Mouse (Mus musculus): ENCODE data around the gene Yod1. TPM values are rescaled to one million over a fixed set of nuclear protein-coding genes. Genes with fewer than 3 reads are reported as not detected.

The Yod1 gene
- total RNA-seq, 4 experiments from 2014 or later: 3.1 to 4.5 (median 4.0) TPM

- DNase-seq (ENCODE audit: low spot score): no peak
Observed at GRCm38 (mm10) chr1:130732706-130733658, 15.9 kb downstream of the Yod1 start.

- no peak for DNase-seq (ENCODE audit: low spot score)
Observed at GRCm38 (mm10) chr1:130733671-130734070, 16.5 kb downstream of the Yod1 start.

GRCm38 (mm10) chr1:130734452-130734851 is 17.3 kb downstream of the Yod1 start:
- no peak for DNase-seq (ENCODE audit: low spot score)

- no peak for DNase-seq (ENCODE audit: low spot score)
Observed at GRCm38 (mm10) chr1:130734852-130735251, 17.7 kb downstream of the Yod1 start.

- DNase-seq (ENCODE audit: low spot score): no peak
Observed at GRCm38 (mm10) chr1:130737411-130737881, 20.3 kb downstream of the Yod1 start.

- DNase-seq (ENCODE audit: low spot score): no peak
Observed at GRCm38 (mm10) chr1:130737916-130738315, 20.8 kb downstream of the Yod1 start.

GRCm38 (mm10) chr1:130738551-130739106 is 21.5 kb downstream of the Yod1 start:
- no peak for DNase-seq (ENCODE audit: low spot score)

- no peak for DNase-seq (ENCODE audit: low spot score)
Observed at GRCm38 (mm10) chr1:130739636-130740035, 22.5 kb downstream of the Yod1 start.

GRCm38 (mm10) chr1:130740227-130740648 is 23.1 kb downstream of the Yod1 start:
- no peak for DNase-seq (ENCODE audit: low spot score)

GRCm38 (mm10) chr1:130740781-130741720 is 23.9 kb downstream of the Yod1 start:
- no peak for DNase-seq (ENCODE audit: low spot score)

- no peak for DNase-seq (ENCODE audit: low spot score)
Observed at GRCm38 (mm10) chr1:130742201-130742600, 25.1 kb downstream of the Yod1 start.

- DNase-seq (ENCODE audit: low spot score): no peak
Observed at GRCm38 (mm10) chr1:130743775-130744174, 26.6 kb downstream of the Yod1 start.

GRCm38 (mm10) chr1:130744217-130744616 is 27.1 kb downstream of the Yod1 start:
- DNase-seq (ENCODE audit: low spot score): no peak

GRCm38 (mm10) chr1:130744961-130745360 is 27.8 kb downstream of the Yod1 start:
- DNase-seq (ENCODE audit: low spot score): no peak

- no peak for DNase-seq (ENCODE audit: low spot score)
Observed at GRCm38 (mm10) chr1:130745591-130745990, 28.5 kb downstream of the Yod1 start.

GRCm38 (mm10) chr1:130746819-130747218 is 29.7 kb downstream of the Yod1 start:
- DNase-seq (ENCODE audit: low spot score): no peak

GRCm38 (mm10) chr1:130759689-130760088 is 42.6 kb downstream of the Yod1 start:
- no peak for DNase-seq (ENCODE audit: low spot score)

GRCm38 (mm10) chr1:130761597-130761996 is 44.5 kb downstream of the Yod1 start:
- DNase-seq (ENCODE audit: low spot score): no peak

GRCm38 (mm10) chr1:130762045-130762760 is 45.1 kb downstream of the Yod1 start:
- DNase-seq (ENCODE audit: low spot score): no peak

GRCm38 (mm10) chr1:130764027-130764461 is 46.9 kb downstream of the Yod1 start:
- DNase-seq (ENCODE audit: low spot score): no peak

- DNase-seq (ENCODE audit: low spot score): no peak
Observed at GRCm38 (mm10) chr1:130767066-130767465, 49.9 kb downstream of the Yod1 start.
